Mouse (Mus musculus) c-Kit-positive CD71-negative TER-119-negative erythroid progenitor cells, embryonic 14.5 days (primary cell): ENCODE data around the gene Znrd1.

Experiments used
- DNase-seq: peaks from one replicate; pipeline ENCODE4 v3.0.0-alpha.2; 2013; ENCODE audit warnings: low read depth

Znrd1 gene

GRCm38 (mm10) chr17:36927496-36928120 is 30.8 kb downstream of the Znrd1 start:
- no peak for DNase-seq

- no peak for DNase-seq
Measured at GRCm38 (mm10) chr17:36923491-36923890, 34.9 kb downstream of the Znrd1 start.

GRCm38 (mm10) chr17:36922715-36923114 is 35.6 kb downstream of the Znrd1 start:
- DNase-seq, result no peak

GRCm38 (mm10) chr17:36920239-36920638 is 38.1 kb downstream of the Znrd1 start:
- no peak for DNase-seq

- DNase-seq, result peak; percentile 43
Measured at GRCm38 (mm10) chr17:36915076-36915475, 43.3 kb downstream of the Znrd1 start.

GRCm38 (mm10) chr17:36914108-36914507 is 44.3 kb downstream of the Znrd1 start:
- peak; percentile 64 for DNase-seq

GRCm38 (mm10) chr17:36912031-36912430 is 46.3 kb downstream of the Znrd1 start:
- DNase-seq, result no peak

- DNase-seq, result no peak
Measured at GRCm38 (mm10) chr17:36909802-36910201, 48.6 kb downstream of the Znrd1 start.

GRCm38 (mm10) chr17:36908235-36908634 is 50.1 kb downstream of the Znrd1 start:
- no peak for DNase-seq
